Mouse (Mus musculus) lung, embryonic 14.5 days (tissue): ENCODE results near the gene Pnck. TPM values are rescaled to one million over a fixed set of nuclear protein-coding genes. Genes with fewer than 3 reads are reported as not detected.
A peak's percentile ranks its signal among the peaks of the same experiment; 100 is the strongest.

ENCODE experiments used
- ATAC-seq: fragments of 200-750 bp; cut with Nextera tagmentation; 2 replicates; pipeline ENCODE4 v1.8.0; 2017; ENCODE audit warnings: mild to moderate bottlenecking, moderate TSS enrichment, moderate library complexity; ENCODE audit not compliant: insufficient read depth
- DNase-seq: peaks from one replicate; pipeline ENCODE4 v3.0.0-alpha.2; 2015
- H3K27ac ChIP-seq: fragments of 300-500 bp; sonication (generic); 2 replicates; pipeline ENCODE4 v1.5.1; 2014; ENCODE audit warnings: low read depth, mild to moderate bottlenecking, moderate library complexity
- H3K27me3 ChIP-seq: fragments of 300-500 bp; sonication (generic); 2 replicates; pipeline ENCODE4 v1.6.1; 2014; ENCODE audit warnings: low read length, control low read depth; ENCODE audit not compliant: insufficient read depth
- H3K36me3 ChIP-seq: fragments of 300-500 bp; sonication (generic); 2 replicates; pipeline ENCODE4 v1.6.1; 2014; ENCODE audit warnings: control low read depth; ENCODE audit not compliant: insufficient read depth
- H3K4me1 ChIP-seq: fragments of 300-500 bp; sonication (generic); 2 replicates; pipeline ENCODE4 v1.6.1; 2014; ENCODE audit warnings: antibody characterized with exemption, control low read depth; ENCODE audit not compliant: insufficient read depth
- H3K4me2 ChIP-seq: fragments of 300-500 bp; sonication (generic); 2 replicates; pipeline ENCODE4 v1.6.1; 2014; ENCODE audit warnings: mild to moderate bottlenecking
- H3K4me3 ChIP-seq: fragments of 300-500 bp; sonication (generic); 2 replicates; pipeline ENCODE4 v1.5.1; 2014; ENCODE audit warnings: low read depth, low read length
- H3K9ac ChIP-seq: fragments of 300-500 bp; sonication (generic); 2 replicates; pipeline ENCODE4 v1.6.1; 2014
- H3K9me3 ChIP-seq: fragments of 300-500 bp; sonication (generic); 2 replicates; pipeline ENCODE4 v1.6.1; 2016; ENCODE audit warnings: low read depth, low read length, control low read depth
- CTCF ChIP-seq: IDR thresholded peaks from 2 replicates; pipeline ENCODE4 v1.5.1; 2016; ENCODE audit warnings: antibody characterized with exemption, low read depth
- WGBS: fragments of 180-500 bp; shearing (Covaris S2); extraction: QIAGEN DNeasy Blood & Tissue Kit; methylation state at CpG from one replicate; pipeline ENCODE4 v1.1.7; 2014; 5-methylcytosine and 5-hydroxymethylcytosine counted together
- polyA plus RNA-seq: library from polyadenylated mRNA; unstranded; fragments of >200 nt; fragmentation: Nextera tagmentation; extraction: Ambion mirVana; gene quantifications from 2 replicates; pipeline ENCODE4 v1.2.1, GENCODE M21; 2014

The Pnck gene
- polyA plus RNA-seq, 1 experiment from 2014 or later, result 12.0 TPM

DNA sequence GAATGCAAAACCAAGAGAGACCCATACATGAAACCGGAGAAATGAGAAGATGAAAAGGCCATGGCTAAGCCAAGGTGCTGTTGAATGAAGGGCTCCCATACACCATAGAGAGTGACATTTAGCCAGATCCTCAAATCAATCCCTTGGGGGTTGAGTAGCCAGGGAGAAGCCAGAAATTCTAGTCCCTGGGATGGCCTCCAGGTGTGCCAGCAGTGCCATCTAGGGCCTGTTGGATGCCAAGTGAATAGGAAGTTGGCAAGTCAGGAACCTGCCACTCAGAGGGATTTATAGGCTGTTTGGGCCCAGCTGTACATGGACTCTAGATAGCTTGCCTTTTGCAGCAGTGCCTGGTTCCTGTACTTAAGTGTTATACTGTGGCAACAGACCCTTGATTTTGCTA lies 44.0 kb downstream of the Pnck start:
- Histone ChIP-seq H3K4me1 (no peaks in the 10 kb centered on the region), H3K9me3 (no peaks in the 10 kb centered on the region), H3K36me3 (no peaks in the 10 kb centered on the region), H3K9ac (no peak overlapping the region), H3K4me3 (no peak overlapping the region), H3K4me2 (no peak overlapping the region), H3K27ac (no peak overlapping the region), H3K27me3 (no peaks in the 10 kb centered on the region)
- 96% methylated on average over 1 of the region's 1 CpGs for WGBS
- DNase-seq (no peak), ATAC-seq (no peak)
- no peak for TF ChIP-seq CTCF

DNA sequence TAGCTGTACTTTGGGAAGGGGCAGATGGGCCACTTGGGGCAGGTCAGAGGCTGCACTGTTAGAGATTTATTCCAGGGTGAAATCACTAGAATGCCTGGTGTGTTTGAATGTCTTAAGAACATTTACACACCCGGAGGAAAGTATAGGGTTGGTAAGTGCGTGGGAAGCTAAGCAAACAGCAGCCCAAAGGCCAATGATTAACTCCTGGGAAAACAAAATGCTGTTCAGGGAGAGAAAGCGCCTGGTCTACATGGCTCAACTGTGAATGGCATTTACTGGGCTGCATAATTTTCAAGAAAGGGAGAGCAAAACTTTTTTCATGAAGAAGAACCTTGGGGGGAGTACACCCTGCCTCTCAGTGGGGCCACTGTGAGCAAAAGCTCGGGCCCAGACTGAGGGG lies 46.3 kb downstream of the Pnck start:
- Histone ChIP-seq H3K4me3 (no peak overlapping the region), H3K36me3 (no peaks in the 10 kb centered on the region), H3K27me3 (no peaks in the 10 kb centered on the region), H3K27ac (no peak overlapping the region; the same call in 1 of the 2 replicates), H3K9ac (no peak overlapping the region), H3K9me3 (no peaks in the 10 kb centered on the region), H3K4me2 (no peak overlapping the region), H3K4me1 (no peaks in the 10 kb centered on the region)
- no peak for TF ChIP-seq CTCF
- 50% methylated on average over 4 of the region's 4 CpGs for WGBS
- DNase-seq, result no peak
- ATAC-seq, result 0 out of 2 replicates have a peak, but pooled peaks have one; percentile 24

Other genes starting within 250 kb of the Pnck start
- 0.05 and 0.14 TPM in 2 replicates for gene Zfp92, start 249.0 kb downstream of the Pnck start, polyA plus RNA-seq
- 0.18 TPM in 1 of 2 replicates, not detected in the other for gene Trex2, start 224.8 kb downstream of the Pnck start, polyA plus RNA-seq
- 68.8 and 76.3 TPM in 2 replicates for gene Haus7, start 201.1 kb downstream of the Pnck start, polyA plus RNA-seq
- gene Bgn, start 176.5 kb downstream of the Pnck start, polyA plus RNA-seq, result 192 and 196 TPM in 2 replicates
- gene Atp2b3, start 157.0 kb downstream of the Pnck start, polyA plus RNA-seq, result 0.05 TPM in 1 of 2 replicates, not detected in the other
- 4.1 and 6.6 TPM in 2 replicates for gene Dusp9, start 20.7 kb downstream of the Pnck start, polyA plus RNA-seq
- gene Slc6a8, start 13.0 kb upstream of the Pnck start, polyA plus RNA-seq, result 7.4 and 10.6 TPM in 2 replicates
- gene Bcap31, start 56.1 kb upstream of the Pnck start, polyA plus RNA-seq, result 235 and 244 TPM in 2 replicates
- gene Abcd1, start 56.5 kb upstream of the Pnck start, polyA plus RNA-seq, result 15.5 and 15.6 TPM in 2 replicates
- 0.32 and 0.42 TPM in 2 replicates for gene Plxnb3, start 97.0 kb upstream of the Pnck start, polyA plus RNA-seq
- 1.2 and 2.1 TPM in 2 replicates for gene Srpk3, start 114.3 kb upstream of the Pnck start, polyA plus RNA-seq
- 210 and 219 TPM in 2 replicates for gene Idh3g, start 126.8 kb upstream of the Pnck start, polyA plus RNA-seq
- 187 and 199 TPM in 2 replicates for gene Ssr4, start 126.9 kb upstream of the Pnck start, polyA plus RNA-seq
- 0.99 and 1.3 TPM in 2 replicates for gene Pdzd4, start 164.9 kb upstream of the Pnck start, polyA plus RNA-seq
- not detected in 2 replicates for gene Avpr2, start 232.0 kb upstream of the Pnck start, polyA plus RNA-seq
- gene L1cam, start 236.0 kb upstream of the Pnck start, polyA plus RNA-seq, result 1.5 and 2.8 TPM in 2 replicates